15 mouse cellular contexts compared by ENCODE assay signal in the genomic region with DNA sequence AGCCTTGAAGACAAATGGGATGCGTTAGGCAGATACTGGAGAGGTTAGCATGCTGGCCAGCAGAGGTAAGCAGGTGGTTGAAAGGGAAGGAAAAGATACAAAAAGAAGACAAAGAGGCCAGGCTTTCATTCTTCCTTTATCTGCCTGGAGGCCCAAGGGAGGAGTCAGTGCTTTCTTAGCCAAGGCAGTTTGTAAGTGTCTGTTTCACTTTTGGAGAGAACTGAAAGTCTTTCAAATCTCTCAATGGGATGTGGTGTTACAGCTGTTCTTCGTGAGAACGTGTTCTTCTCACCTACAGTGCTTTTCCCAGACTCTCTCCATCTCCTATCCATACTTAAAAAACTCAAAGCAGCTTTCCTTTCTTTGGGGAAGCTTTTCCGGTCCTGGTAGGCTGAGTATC.
"Had no signal": no experiment of that assay in that cellular context is flagged by ENCODE, and none has a peak within 500 bp of the region (broad histone marks: within the 10 kb centered on the region; RNA-seq: fewer than 3 reads in every experiment).

No protein-coding gene starts in this region.

- DNase-seq: liver, embryonic 13.5 days; liver, postnatal 0 days; lung, adult 2 months; lung, postnatal 4 days; midbrain, embryonic 14.5 days; retina, postnatal 1 day; right cerebral cortex, adult 18-20 months; right cerebral cortex, postnatal 25 days; right cerebral cortex, postnatal 4 days; spleen, adult 18-20 months; thymus, adult 18-20 months; thymus, postnatal 14 days; thymus, postnatal 36 days had no signal

- ATAC-seq: liver, postnatal 0 days; lung, postnatal 0 days; midbrain, embryonic 16.5 days had no signal
